Mouse (Mus musculus) brain, embryonic 14.5 days (tissue): ENCODE results near the gene Nlgn1.

Source experiments
- CTCF ChIP-seq: fragments of 200-500 bp; IDR thresholded peaks from 2 replicates; pipeline ENCODE4 v1.5.1; 2012; ENCODE audit warnings: inconsistent platforms, mild to moderate bottlenecking, moderate library complexity, borderline replicate concordance; ENCODE audit not compliant: insufficient read depth, insufficient read length; ENCODE audit errors: extremely low read depth
- POLR2A ChIP-seq: fragments of 200-500 bp; IDR thresholded peaks from 2 replicates; pipeline ENCODE4 v1.6.1; 2012; ENCODE audit warnings: mild to moderate bottlenecking, inconsistent platforms, borderline replicate concordance; ENCODE audit not compliant: poor library complexity, insufficient read depth, insufficient read length, severe bottlenecking; ENCODE audit errors: extremely low read depth

DNA sequence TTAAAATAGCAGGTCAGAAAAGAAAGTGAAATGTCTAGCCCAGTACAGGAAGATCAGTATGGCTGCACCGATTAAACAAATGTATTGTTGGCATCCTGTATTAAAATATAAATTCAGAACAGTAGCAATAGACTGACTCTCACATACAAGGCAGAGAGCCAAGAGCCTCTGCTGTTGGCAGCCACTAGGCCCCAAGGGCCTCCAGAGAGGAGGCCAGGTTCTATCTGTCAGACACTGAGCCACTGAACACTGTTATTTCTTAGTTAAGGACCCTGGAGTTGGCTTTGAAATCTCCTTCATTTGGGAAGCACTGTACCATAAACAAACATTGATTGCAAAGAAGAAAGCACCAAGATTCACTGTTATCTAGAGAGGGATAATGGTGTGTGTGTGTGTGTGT, 215.2 kb downstream of the Nlgn1 start:
- no peak for TF ChIP-seq POLR2A
- no peak for TF ChIP-seq CTCF
